Mouse (Mus musculus) stomach, postnatal 0 days (tissue): ENCODE measurements around the gene Usp15. TPM values are rescaled to one million over a fixed set of nuclear protein-coding genes. Genes with fewer than 3 reads are reported as not detected.

ENCODE experiments used
- ATAC-seq: fragments of 200-750 bp; cut with Nextera tagmentation; 2 replicates; pipeline ENCODE4 v1.8.0; 2017; ENCODE audit not compliant: low FRiP score, low TSS enrichment
- DNase-seq: peaks from one replicate; pipeline ENCODE4 v3.0.0-alpha.2; 2016; ENCODE audit warnings: low spot score
- H3K27ac ChIP-seq: fragments of 300-500 bp; sonication (generic); replicated peaks from 2 replicates; pipeline ENCODE4 v1.5.1; 2014; ENCODE audit warnings: mild to moderate bottlenecking, control low read depth
- H3K27me3 ChIP-seq: fragments of 300-500 bp; sonication (generic); 2 replicates; pipeline ENCODE4 v1.6.1; 2014; ENCODE audit warnings: low read length; ENCODE audit not compliant: control insufficient read depth, insufficient read depth
- H3K36me3 ChIP-seq: fragments of 300-500 bp; sonication (generic); 2 replicates; pipeline ENCODE4 v1.6.1; 2014; ENCODE audit warnings: low read length, mixed read lengths; ENCODE audit not compliant: control insufficient read depth, insufficient read depth
- H3K4me1 ChIP-seq: fragments of 300-500 bp; sonication (generic); replicated peaks from 2 replicates; pipeline ENCODE4 v1.6.1; 2014; ENCODE audit warnings: antibody characterized with exemption; ENCODE audit not compliant: control insufficient read depth, insufficient read depth
- H3K4me2 ChIP-seq: fragments of 300-500 bp; sonication (generic); replicated peaks from 2 replicates; pipeline ENCODE4 v1.6.1; 2014; ENCODE audit warnings: low read depth, mild to moderate bottlenecking, control low read depth, moderate library complexity
- H3K4me3 ChIP-seq: fragments of 300-500 bp; sonication (generic); 2 replicates; pipeline ENCODE4 v1.5.1; 2014; ENCODE audit warnings: low read depth, low read length, control low read depth
- H3K9ac ChIP-seq: fragments of 300-500 bp; sonication (generic); 2 replicates; pipeline ENCODE4 v1.6.1; 2014; ENCODE audit warnings: mild to moderate bottlenecking, low read length, control low read depth, mixed read lengths
- H3K9me3 ChIP-seq: fragments of 300-500 bp; sonication (generic); 2 replicates; pipeline ENCODE4 v1.6.1; 2016; ENCODE audit warnings: low read length; ENCODE audit not compliant: control insufficient read depth
- CTCF ChIP-seq: IDR thresholded peaks from 2 replicates; pipeline ENCODE4 v1.5.1; 2016; ENCODE audit warnings: antibody characterized with exemption, low read depth, mild to moderate bottlenecking, moderate library complexity
- EP300 ChIP-seq: optimal IDR thresholded peaks from 2 replicates; pipeline ENCODE3; 2016; ENCODE audit warnings: antibody characterized with exemption
- WGBS: fragments of 180-500 bp; shearing (Covaris S2); extraction: QIAGEN DNeasy Blood & Tissue Kit; methylation state at CpG from one replicate; pipeline ENCODE4 v1.1.7; 2014; 5-methylcytosine and 5-hydroxymethylcytosine counted together
- polyA plus RNA-seq: library from polyadenylated mRNA; unstranded; fragments of >200 nt; fragmentation: Nextera tagmentation; extraction: Ambion mirVana; gene quantifications from 2 replicates; pipeline ENCODE4 v1.2.1, GENCODE M21; 2015

Gene Usp15
- polyA plus RNA-seq, 1 experiment from 2014 or later = 55.7 TPM

GRCm38 (mm10) chr10:123147180-123147579 lies 49.6 kb downstream of the Usp15 start:
- Histone ChIP-seq H3K4me1 (no peaks in the 10 kb centered on the region), H3K27ac (no peak overlapping the region), H3K4me3 (no peak overlapping the region), H3K9me3 (no peaks in the 10 kb centered on the region), H3K27me3 (no peaks in the 10 kb centered on the region), H3K36me3 (peaks cover 3% of the 10 kb centered on the region; the same call in 1 of the 2 replicates), H3K9ac (no peak overlapping the region), H3K4me2 (no peak overlapping the region)
- ATAC-seq (peak; percentile 81; the same call in 1 of the 2 replicates), DNase-seq (no peak)
- WGBS = 43% methylated on average over 6 of the region's 6 CpGs
- TF ChIP-seq CTCF = no peak
- TF ChIP-seq EP300 = no peak

- Histone ChIP-seq H3K4me3 (no peak overlapping the region), H3K36me3 (peaks cover 3% of the 10 kb centered on the region; the same call in 1 of the 2 replicates), H3K9me3 (no peaks in the 10 kb centered on the region), H3K27ac (no peak overlapping the region), H3K4me2 (no peak overlapping the region), H3K9ac (no peak overlapping the region), H3K27me3 (no peaks in the 10 kb centered on the region), H3K4me1 (no peaks in the 10 kb centered on the region)
- ATAC-seq (no peak), DNase-seq (no peak)
- WGBS = 80% methylated on average over 2 of the region's 2 CpGs
- TF ChIP-seq CTCF (no peak), EP300 (no peak)
These were observed 50.4 kb downstream of the Usp15 start for GRCm38 (mm10) chr10:123146349-123146748.

DNA sequence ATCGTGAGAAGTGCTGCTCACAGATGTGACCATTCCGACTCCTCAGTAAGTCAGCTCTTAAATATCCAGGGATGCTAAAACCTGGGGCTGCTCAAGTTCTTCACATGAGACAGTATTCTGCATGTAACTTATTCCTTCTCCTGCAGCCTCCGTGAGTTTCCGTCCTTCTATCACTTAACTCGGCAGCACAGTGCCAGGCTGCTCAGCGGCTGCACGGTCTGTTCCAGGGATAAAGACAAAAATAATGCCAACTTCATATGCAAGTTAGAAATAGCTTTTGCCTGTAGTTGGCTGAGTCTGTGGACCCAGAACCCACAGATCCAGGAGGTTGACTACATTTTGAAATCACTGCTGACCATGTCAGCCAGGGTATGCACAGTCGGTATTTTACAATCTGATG lies 52.5 kb downstream of the Usp15 start:
- Histone ChIP-seq H3K27ac (no peak overlapping the region), H3K27me3 (no peaks in the 10 kb centered on the region), H3K36me3 (peaks cover 6% of the 10 kb centered on the region; the same call in 1 of the 2 replicates), H3K4me1 (no peaks in the 10 kb centered on the region), H3K9ac (no peak overlapping the region), H3K4me3 (no peak overlapping the region), H3K4me2 (no peak overlapping the region), H3K9me3 (no peaks in the 10 kb centered on the region)
- no peak for ATAC-seq
- TF ChIP-seq EP300 (no peak), CTCF (no peak)
- WGBS = 89% methylated on average over 8 of the region's 8 CpGs
- no peak for DNase-seq

DNA sequence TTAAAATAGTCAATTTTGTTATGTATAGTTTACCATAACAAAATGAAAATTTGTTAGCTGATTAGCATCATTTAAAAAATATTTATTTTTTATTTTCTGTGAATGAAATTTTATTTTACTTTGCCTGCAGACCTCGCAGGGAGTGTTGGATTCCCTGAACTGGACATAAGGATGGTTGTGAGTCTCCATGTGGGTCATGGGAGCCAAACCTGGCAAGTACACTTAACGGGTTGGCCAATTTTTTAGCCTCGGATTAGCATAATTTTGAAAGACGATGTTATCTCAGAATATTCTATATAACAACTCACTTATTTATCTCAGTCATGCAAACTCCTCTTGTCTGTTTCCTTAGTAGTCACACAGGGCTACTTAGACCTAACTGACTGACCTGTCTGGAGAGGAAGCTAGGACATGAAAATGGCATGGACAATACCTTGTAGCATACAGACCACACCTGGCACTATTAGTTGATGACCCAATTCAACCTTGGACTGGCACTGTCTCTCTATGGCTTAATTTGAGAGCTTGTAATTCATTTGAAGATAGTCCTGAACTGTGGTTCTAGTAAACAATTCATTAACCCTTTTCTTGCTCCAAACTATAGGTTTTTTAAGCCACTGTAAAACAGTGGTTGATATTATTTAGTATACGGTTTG lies 54.3 kb downstream of the Usp15 start:
- no peak for ATAC-seq
- TF ChIP-seq CTCF = no peak
- TF ChIP-seq EP300 = no peak
- peaks cover 6% of the 10 kb centered on the region; the same call in 1 of the 2 replicates for H3K36me3 ChIP-seq
- no peaks in the 10 kb centered on the region for H3K9me3 ChIP-seq
- H3K9ac ChIP-seq = no peak overlapping the region
- H3K4me2 ChIP-seq = no peak overlapping the region
- H3K27ac ChIP-seq = no peak overlapping the region
- no peaks in the 10 kb centered on the region for H3K4me1 ChIP-seq
- WGBS = 91% methylated on average over 5 of the region's 5 CpGs
- no peak for DNase-seq
- H3K27me3 ChIP-seq = no peaks in the 10 kb centered on the region
- H3K4me3 ChIP-seq = no peak overlapping the region

DNA sequence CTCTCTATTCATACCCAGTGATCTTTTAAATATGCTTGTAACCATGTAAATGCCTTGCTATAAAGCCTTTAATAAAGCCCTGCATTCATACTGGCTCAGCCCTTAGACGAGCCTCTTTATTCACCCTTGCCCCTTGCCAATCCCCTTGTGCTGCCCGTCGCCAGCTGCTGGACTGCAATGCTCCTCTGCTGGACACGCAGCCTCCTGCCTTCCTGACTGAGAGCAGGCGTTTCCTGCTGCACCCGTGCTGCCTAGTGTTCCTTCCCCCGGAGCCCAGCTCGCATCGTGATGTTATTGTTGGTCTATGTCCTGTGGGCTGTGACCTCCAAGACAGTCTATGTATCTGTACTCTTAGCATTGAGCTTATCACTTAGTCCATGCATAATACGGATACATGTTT lies 61.0 kb downstream of the Usp15 start:
- no peaks in the 10 kb centered on the region for H3K4me1 ChIP-seq
- H3K27me3 ChIP-seq = no peaks in the 10 kb centered on the region
- H3K4me3 ChIP-seq = no peak overlapping the region
- no peak overlapping the region for H3K27ac ChIP-seq
- H3K9me3 ChIP-seq = no peaks in the 10 kb centered on the region
- H3K9ac ChIP-seq = no peak overlapping the region
- H3K36me3 ChIP-seq = peaks cover 5% of the 10 kb centered on the region; the same call in 1 of the 2 replicates
- ATAC-seq (no peak), DNase-seq (no peak)
- no peak for TF ChIP-seq CTCF
- TF ChIP-seq EP300 = no peak
- WGBS = 70% methylated on average over 10 of the region's 10 CpGs
- no peak overlapping the region for H3K4me2 ChIP-seq

GRCm38 (mm10) chr10:123131487-123131886 lies 65.3 kb downstream of the Usp15 start:
- peaks cover 7% of the 10 kb centered on the region; the same call in 1 of the 2 replicates for H3K36me3 ChIP-seq
- H3K9me3 ChIP-seq = no peaks in the 10 kb centered on the region
- H3K4me1 ChIP-seq = no peaks in the 10 kb centered on the region
- no peaks in the 10 kb centered on the region for H3K27me3 ChIP-seq
- H3K9ac ChIP-seq = no peak overlapping the region
- no peak overlapping the region for H3K4me3 ChIP-seq
- TF ChIP-seq EP300 = no peak
- TF ChIP-seq CTCF = no peak
- 88% methylated on average over 10 of the region's 10 CpGs for WGBS
- H3K27ac ChIP-seq = no peak overlapping the region
- H3K4me2 ChIP-seq = no peak overlapping the region
- DNase-seq (no peak), ATAC-seq (no peak)
